In the genomic region with DNA sequence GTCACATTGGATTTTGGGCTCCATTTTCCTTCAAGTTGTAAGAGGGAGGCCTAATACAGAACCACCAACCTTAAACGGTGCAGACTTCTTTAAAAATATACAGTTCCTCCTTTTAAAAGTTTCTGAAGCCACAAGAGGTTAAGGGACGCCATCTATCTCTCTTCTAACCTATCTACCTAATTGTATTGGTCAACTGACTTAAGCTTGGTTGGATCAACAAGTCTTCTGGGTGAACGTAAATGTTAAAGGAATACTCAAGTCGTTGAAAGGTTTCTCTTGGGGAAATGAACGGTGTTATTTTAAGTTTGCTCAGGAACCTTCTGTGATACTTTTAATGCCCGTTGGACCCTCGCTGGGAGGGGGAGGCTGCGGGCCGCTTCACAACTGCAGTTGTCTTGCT, we compare ENCODE assay signal across 8 mouse cellular contexts. TPM values are rescaled to one million over a fixed set of nuclear protein-coding genes. Genes with fewer than 3 reads are reported as not detected.
DNase-seq lines count a peak whose midpoint lies in the region; ATAC-seq and TF ChIP-seq lines count a peak whose summit lies in the region.

No protein-coding gene starts in this region.

- peaks cover 41% of the 10 kb centered on the region for H3K4me1 ChIP-seq in heart, embryonic 12.5 days (replicated peaks)
- H3K4me1 ChIP-seq in ES-E14 (ENCODE audit: control insufficient read depth in 2 of 2, insufficient read depth in 2 of 2, low read length in 2 of 2, poor library complexity in 1 of 2): peaks cover 2 to 4% of the 10 kb centered on the region in 2 experiments; a peak in 1 of 4 replicates
- peaks cover 28% of the 10 kb centered on the region for H3K4me1 ChIP-seq in forebrain, embryonic 16.5 days (replicated peaks; ENCODE audit: control insufficient read depth, insufficient read depth, low read length)

- ATAC-seq in heart, embryonic 12.5 days (ENCODE audit: insufficient number of reproducible peaks, low FRiP score): no peak
- no peak for ATAC-seq in forebrain, embryonic 16.5 days
- ATAC-seq in cerebellum, adult (ENCODE audit: insufficient number of reproducible peaks, low FRiP score, low TSS enrichment): no peak

- no peaks in the 10 kb centered on the region for H3K27me3 ChIP-seq in heart, embryonic 12.5 days (replicated peaks)
- no peaks in the 10 kb centered on the region for H3K27me3 ChIP-seq in forebrain, embryonic 16.5 days (replicated peaks; ENCODE audit: control insufficient read depth, insufficient read depth, low read length)

- in situ Hi-C loops in ES-E14 (cut with MboI; ENCODE audit: low sequenced_read_pairs in 2 of 2, unreplicated experiment in 2 of 2): no loop called here

- H3K4me3 ChIP-seq in heart, embryonic 12.5 days: peak overlapping the region; percentile 82
- peak overlapping the region; percentile 83 to 86; a peak in 3 of 4 replicates for H3K4me3 ChIP-seq in ES-E14 (ENCODE audit: insufficient read depth in 1 of 2, low read depth in 1 of 2, low read length in 2 of 2, poor library complexity in 1 of 2, severe bottlenecking in 1 of 2)
- peak overlapping the region; percentile 79 for H3K4me3 ChIP-seq in forebrain, embryonic 16.5 days (replicated peaks; ENCODE audit: low read length)
- H3K4me3 ChIP-seq in macrophage (ENCODE audit: inconsistent target): peak overlapping the region; percentile 57

- peaks cover 43% of the 10 kb centered on the region for H3K79me2 ChIP-seq in macrophage (ENCODE audit: inconsistent target)

- 13% methylated on average over 9 of the region's 9 CpGs for WGBS in heart, embryonic 12.5 days
- WGBS in forebrain, embryonic 16.5 days: 12% methylated on average over 9 of the region's 9 CpGs
- WGBS in macrophage (ENCODE audit: missing documents): under 1% methylated on average over 9 of the region's 9 CpGs

- no peak for DNase-seq in heart, postnatal 10 days
- no peak for DNase-seq in ES-E14 (ENCODE audit: low read depth, low spot score)
- no peak for DNase-seq in right cerebral cortex, postnatal 4 days
- DNase-seq in embryo, embryonic 11 days: no peak

- peak overlapping the region; percentile 88 for H3K9ac ChIP-seq in heart, embryonic 12.5 days
- no peak overlapping the region for H3K9ac ChIP-seq in ES-E14 (ENCODE audit: insufficient read depth, low read depth, low read length, poor library complexity, severe bottlenecking)
- H3K9ac ChIP-seq in forebrain, embryonic 16.5 days (replicated peaks; ENCODE audit: low read depth, low read length): peak overlapping the region; percentile 90

- H3K9me3 ChIP-seq in heart, embryonic 12.5 days (replicated peaks): no peaks in the 10 kb centered on the region
- H3K9me3 ChIP-seq in ES-E14 (ENCODE audit: control insufficient read depth, insufficient read depth, low read depth, low read length): no peaks in the 10 kb centered on the region
- no peaks in the 10 kb centered on the region for H3K9me3 ChIP-seq in forebrain, embryonic 16.5 days (ENCODE audit: control insufficient read depth, low read length)

- intact Hi-C loops in heart, postnatal 10 days (cut with DNase I): loop anchor here (2.0 to 10.0 kb wide), 2 partner anchors 113 to 197 kb away; no protein-coding TSS in a partner anchor

- no peak overlapping the region for H3K27ac ChIP-seq in heart, embryonic 12.5 days (ENCODE audit: poor library complexity, severe bottlenecking)
- H3K27ac ChIP-seq in ES-E14 (ENCODE audit: insufficient read depth, low read depth, low read length, poor library complexity, severe bottlenecking): no peak overlapping the region
- H3K27ac ChIP-seq in forebrain, embryonic 16.5 days (ENCODE audit: low read length): no peak overlapping the region
- peak overlapping the region; percentile 28; the same call in 1 of the 2 replicates for H3K27ac ChIP-seq in macrophage

- no peaks in the 10 kb centered on the region for H3K36me3 ChIP-seq in heart, embryonic 12.5 days
- H3K36me3 ChIP-seq in ES-E14 (ENCODE audit: control insufficient read depth, insufficient read depth, low read length, poor library complexity, severe bottlenecking): peaks cover 3% of the 10 kb centered on the region; the same call in 1 of the 2 replicates
- H3K36me3 ChIP-seq in forebrain, embryonic 16.5 days (ENCODE audit: control insufficient read depth, insufficient read depth): no peaks in the 10 kb centered on the region
- H3K36me3 ChIP-seq in macrophage (ENCODE audit: inconsistent target): no peaks in the 10 kb centered on the region

- peak overlapping the region; percentile 88 for H3K4me2 ChIP-seq in heart, embryonic 12.5 days
- H3K4me2 ChIP-seq in forebrain, embryonic 16.5 days (ENCODE audit: low read length): peak overlapping the region; percentile 92

TF ChIP-seq in ES-E14, 5 proteins besides CTCF, POLR2A, EP300 and RAD21:
- no peak for TF ChIP-seq ZNF384 (IDR thresholded peaks at IDR 0.05; ENCODE audit: low read depth, low read length)

RNA-seq across cellular contexts. Expression of a gene that starts 15.5 kb away (rescaled TPM):
- 14.8 TPM in 2 replicates for polyA plus RNA-seq in heart, embryonic 12.5 days (2016; fragmentation: Nextera tagmentation; extraction: Ambion mirVana)
- 10 to 100 TPM; 13.5 to 13.8 TPM for total RNA-seq in heart, postnatal 10 days (2021)
- total RNA-seq in ES-E14 (2012; rRNA removed): 3.9 and 5.4 TPM in 2 replicates
- polyA plus RNA-seq in forebrain, embryonic 16.5 days (2015; fragmentation: Nextera tagmentation; extraction: Ambion mirVana): 11.6 and 14.3 TPM in 2 replicates
- 10 to 100 TPM in 6 of 26 experiments, 1 to 10 TPM in 20; 1.1 to 30.8 (median 6.6) TPM for total RNA-seq in macrophage (2018; cell fraction: chromatin; rRNA removed)
- total RNA-seq in macrophage (2018; cell fraction: cytosol; rRNA removed): 10 to 100 TPM in 25 of 26 experiments, 1 to 10 TPM in 1; 9.1 to 25.0 (median 14.8) TPM
- 10 to 100 TPM in 18 of 26 experiments, 1 to 10 TPM in 8; 2.6 to 33.0 (median 13.0) TPM for total RNA-seq in macrophage (2018; cell fraction: nucleus; rRNA removed)
- polyA plus RNA-seq in macrophage (2018): 12.9 to 25.6 TPM (median 20.9 TPM) in 3 replicates
